Mouse (Mus musculus) embryonic facial prominence, embryonic 14.5 days (tissue): ENCODE data around the gene Ikzf1. TPM values are rescaled to one million over a fixed set of nuclear protein-coding genes. Genes with fewer than 3 reads are reported as not detected.

Experiments
- ATAC-seq: fragments of 200-750 bp; cut with Nextera tagmentation; 2 replicates; pipeline ENCODE4 v1.8.0; 2017; ENCODE audit warnings: low read depth, moderate number of reproducible peaks, moderate TSS enrichment
- DNase-seq: peaks from one replicate; pipeline ENCODE4 v3.0.0-alpha.2; 2015; ENCODE audit warnings: low spot score
- H3K27ac ChIP-seq: fragments of 300-500 bp; sonication (generic); replicated peaks from 2 replicates; pipeline ENCODE4 v1.5.1; 2014; ENCODE audit warnings: low read depth, mild to moderate bottlenecking, low read length, moderate library complexity
- H3K27me3 ChIP-seq: fragments of 300-500 bp; sonication (generic); replicated peaks from 2 replicates; pipeline ENCODE4 v1.6.1; 2014; ENCODE audit warnings: low read length; ENCODE audit not compliant: control insufficient read depth, insufficient read depth
- H3K36me3 ChIP-seq: fragments of 300-500 bp; sonication (generic); 2 replicates; pipeline ENCODE4 v1.6.1; 2014; ENCODE audit warnings: low read length, mixed read lengths; ENCODE audit not compliant: control insufficient read depth, insufficient read depth
- H3K4me1 ChIP-seq: fragments of 300-500 bp; sonication (generic); 2 replicates; pipeline ENCODE4 v1.6.1; 2014; ENCODE audit warnings: antibody characterized with exemption, low read length; ENCODE audit not compliant: control insufficient read depth, insufficient read depth
- H3K4me2 ChIP-seq: fragments of 300-500 bp; sonication (generic); 2 replicates; pipeline ENCODE4 v1.6.1; 2014; ENCODE audit warnings: low read depth, mild to moderate bottlenecking, low read length, moderate library complexity, mixed read lengths
- H3K4me3 ChIP-seq: fragments of 300-500 bp; sonication (generic); 2 replicates; pipeline ENCODE4 v1.5.1; 2014; ENCODE audit warnings: low read depth, mild to moderate bottlenecking, low read length
- H3K9ac ChIP-seq: fragments of 300-500 bp; sonication (generic); 2 replicates; pipeline ENCODE4 v1.6.1; 2014; ENCODE audit warnings: low read depth, mild to moderate bottlenecking, low read length, moderate library complexity, mixed read lengths
- H3K9me3 ChIP-seq: fragments of 300-500 bp; sonication (generic); 2 replicates; pipeline ENCODE4 v1.6.1; 2016; ENCODE audit warnings: low read length; ENCODE audit not compliant: control insufficient read depth
- WGBS: fragments of 180-500 bp; shearing (Covaris S2); extraction: QIAGEN DNeasy Blood & Tissue Kit; methylation state at CpG from one replicate; pipeline ENCODE4 v1.1.7; 2014; 5-methylcytosine and 5-hydroxymethylcytosine counted together
- polyA plus RNA-seq: library from polyadenylated mRNA; unstranded; fragments of >200 nt; fragmentation: Nextera tagmentation; extraction: Ambion mirVana; gene quantifications from 2 replicates; pipeline ENCODE4 v1.2.1, GENCODE M21; 2014

Ikzf1 gene
- polyA plus RNA-seq, 1 experiment from 2014 or later, result 4.7 TPM

- Histone ChIP-seq H3K9ac (no peak overlapping the region), H3K27ac (no peak overlapping the region), H3K4me1 (no peaks in the 10 kb centered on the region), H3K36me3 (no peaks in the 10 kb centered on the region), H3K9me3 (no peaks in the 10 kb centered on the region), H3K4me2 (no peak overlapping the region), H3K4me3 (no peak overlapping the region), H3K27me3 (peaks cover 3% of the 10 kb centered on the region; the same call in 1 of the 2 replicates)
- DNase-seq (no peak), ATAC-seq (no peak)
- 89% methylated on average over 3 of the region's 3 CpGs for WGBS
Observed at GRCm38 (mm10) chr11:11693446-11693845, 8.6 kb downstream of the Ikzf1 start.

DNA sequence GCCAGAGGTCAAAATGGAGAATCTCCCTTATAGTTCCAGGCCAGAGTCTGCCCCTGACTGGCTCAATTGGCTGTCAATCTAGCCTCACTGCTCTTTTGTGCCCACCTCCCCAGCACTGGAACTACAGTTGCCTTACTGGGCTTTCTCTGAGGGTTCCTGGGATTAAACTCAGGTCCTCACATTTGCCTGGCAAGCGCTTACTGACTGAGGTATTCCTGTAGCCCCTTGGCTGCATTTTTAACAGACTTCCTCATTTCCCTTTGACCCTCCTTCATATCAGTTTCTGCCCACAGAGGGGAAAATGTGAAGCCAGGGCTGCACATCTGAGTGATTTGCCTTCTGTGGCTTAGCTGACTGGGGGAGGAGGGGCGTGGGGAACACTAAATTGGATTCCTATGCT is 9.3 kb downstream of the Ikzf1 start:
- H3K27me3 ChIP-seq, result peaks cover 2% of the 10 kb centered on the region; the same call in 1 of the 2 replicates
- H3K36me3 ChIP-seq, result no peaks in the 10 kb centered on the region
- no peak overlapping the region for H3K4me2 ChIP-seq
- DNase-seq, result no peak
- ATAC-seq, result no peak
- H3K9ac ChIP-seq, result no peak overlapping the region
- no peaks in the 10 kb centered on the region for H3K4me1 ChIP-seq
- no peak overlapping the region for H3K4me3 ChIP-seq
- 70% methylated on average over 2 of the region's 2 CpGs for WGBS
- H3K27ac ChIP-seq, result no peak overlapping the region
- no peaks in the 10 kb centered on the region for H3K9me3 ChIP-seq

- H3K4me3 ChIP-seq, result no peak overlapping the region
- no peaks in the 10 kb centered on the region for H3K4me1 ChIP-seq
- 79% methylated on average over 6 of the region's 6 CpGs for WGBS
- H3K27ac ChIP-seq, result no peak overlapping the region
- H3K9me3 ChIP-seq, result no peaks in the 10 kb centered on the region
- H3K36me3 ChIP-seq, result no peaks in the 10 kb centered on the region
- H3K27me3 ChIP-seq, result peaks cover 2% of the 10 kb centered on the region; the same call in 1 of the 2 replicates
- H3K4me2 ChIP-seq, result no peak overlapping the region
- no peak overlapping the region for H3K9ac ChIP-seq
- ATAC-seq (no peak), DNase-seq (no peak)
Observed at GRCm38 (mm10) chr11:11694472-11695177, 9.8 kb downstream of the Ikzf1 start.

DNA sequence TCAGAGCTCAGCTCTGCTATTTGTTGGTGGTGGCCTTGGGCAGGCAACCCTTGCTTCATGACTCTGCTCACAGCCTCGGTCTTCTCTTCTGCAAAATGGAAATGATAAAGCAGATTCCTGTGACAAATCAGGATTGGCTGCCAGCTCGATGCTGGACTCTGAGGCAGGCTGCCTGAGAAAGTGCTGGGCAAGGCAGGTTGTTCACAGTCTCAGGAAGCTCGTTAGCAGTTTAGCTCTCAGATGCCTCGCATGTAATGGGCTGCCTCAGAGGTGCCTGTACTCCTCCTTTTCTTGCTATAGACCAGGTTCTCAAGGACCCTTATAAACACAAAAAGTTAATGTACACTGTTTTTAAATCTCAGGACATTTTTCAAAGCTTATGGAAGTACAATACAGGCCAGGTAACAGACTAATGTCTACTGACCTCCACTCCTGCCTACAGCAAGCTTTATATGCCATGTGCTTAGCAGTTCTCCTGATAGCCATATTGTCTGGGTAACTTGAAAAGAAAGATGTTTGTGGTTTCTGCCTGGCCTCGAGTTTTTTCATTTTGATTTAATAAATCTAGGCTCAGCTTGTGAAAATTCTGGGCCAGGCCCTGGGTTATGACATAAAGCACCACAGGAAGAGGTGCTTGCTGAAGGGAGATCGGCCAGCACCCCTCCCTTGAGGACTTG is 10.5 kb downstream of the Ikzf1 start:
- H3K36me3 ChIP-seq, result no peaks in the 10 kb centered on the region
- H3K4me2 ChIP-seq, result no peak overlapping the region
- no peak overlapping the region for H3K9ac ChIP-seq
- H3K27ac ChIP-seq, result no peak overlapping the region
- H3K4me3 ChIP-seq, result no peak overlapping the region
- H3K4me1 ChIP-seq, result no peaks in the 10 kb centered on the region
- no peak for DNase-seq
- no peak for ATAC-seq
- WGBS, result 64% methylated on average over 6 of the region's 6 CpGs
- H3K27me3 ChIP-seq, result peaks cover under 1% of the 10 kb centered on the region; the same call in 1 of the 2 replicates
- H3K9me3 ChIP-seq, result no peaks in the 10 kb centered on the region

DNA sequence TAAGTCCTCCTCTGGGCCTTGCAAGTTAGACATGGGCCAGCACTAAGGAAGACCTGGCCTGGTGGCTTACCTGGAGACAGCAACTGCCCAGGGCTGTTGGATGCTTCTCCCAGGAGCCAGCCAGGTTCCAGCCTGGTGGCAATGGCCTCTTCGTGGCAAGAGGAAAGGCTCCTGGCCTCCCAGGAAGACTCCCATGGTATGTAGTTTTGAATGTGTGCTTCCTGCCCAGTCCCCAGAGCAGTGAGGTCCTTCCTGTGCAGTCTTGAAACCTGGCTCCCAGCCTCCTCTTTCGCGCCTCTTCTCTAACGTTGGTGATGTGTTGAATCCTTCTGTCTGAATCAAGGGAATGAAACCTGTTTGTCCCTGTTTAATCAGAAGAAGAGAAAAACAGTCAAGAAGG is 11.1 kb downstream of the Ikzf1 start:
- ATAC-seq (no peak), DNase-seq (no peak)
- no peak overlapping the region for H3K4me2 ChIP-seq
- no peaks in the 10 kb centered on the region for H3K4me1 ChIP-seq
- no peak overlapping the region for H3K27ac ChIP-seq
- WGBS, result 80% methylated on average over 4 of the region's 4 CpGs
- no peaks in the 10 kb centered on the region for H3K9me3 ChIP-seq
- no peaks in the 10 kb centered on the region for H3K36me3 ChIP-seq
- no peaks in the 10 kb centered on the region for H3K27me3 ChIP-seq
- no peak overlapping the region for H3K9ac ChIP-seq
- H3K4me3 ChIP-seq, result no peak overlapping the region

GRCm38 (mm10) chr11:11696814-11697213 is 12.0 kb downstream of the Ikzf1 start:
- 71% methylated on average over 3 of the region's 3 CpGs for WGBS
- Histone ChIP-seq H3K4me2 (no peak overlapping the region), H3K4me3 (no peak overlapping the region), H3K36me3 (no peaks in the 10 kb centered on the region), H3K4me1 (no peaks in the 10 kb centered on the region), H3K27me3 (no peaks in the 10 kb centered on the region), H3K9me3 (no peaks in the 10 kb centered on the region), H3K9ac (no peak overlapping the region), H3K27ac (no peak overlapping the region)
- DNase-seq (no peak), ATAC-seq (no peak)

DNA sequence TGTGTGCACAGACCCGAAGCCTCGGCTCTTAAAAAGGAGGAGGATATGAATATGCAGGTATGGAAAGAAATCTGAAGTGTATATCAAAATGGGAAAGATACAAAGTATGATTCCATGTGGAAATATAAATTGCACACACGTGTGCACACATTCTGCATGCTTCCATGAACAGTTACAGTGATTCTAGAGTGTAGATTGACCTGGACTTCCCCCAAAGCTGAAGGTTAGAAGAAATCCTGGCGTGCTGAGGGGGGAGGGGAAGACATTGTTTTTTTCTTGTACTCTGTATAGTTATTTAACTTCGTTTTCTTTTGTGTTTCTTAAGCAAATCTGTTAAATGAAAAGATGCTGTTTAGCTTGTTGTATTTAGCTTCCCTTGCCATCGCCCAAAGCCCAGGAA is 16.6 kb downstream of the Ikzf1 start:
- Histone ChIP-seq H3K27ac (no peak overlapping the region), H3K9me3 (no peaks in the 10 kb centered on the region), H3K9ac (no peak overlapping the region), H3K27me3 (no peaks in the 10 kb centered on the region), H3K4me3 (no peak overlapping the region), H3K4me1 (no peaks in the 10 kb centered on the region), H3K4me2 (no peak overlapping the region), H3K36me3 (no peaks in the 10 kb centered on the region)
- WGBS, result 60% methylated on average over 6 of the region's 6 CpGs
- DNase-seq, result no peak
- ATAC-seq, result no peak

GRCm38 (mm10) chr11:11703776-11704175 is 19.0 kb downstream of the Ikzf1 start:
- DNase-seq (no peak), ATAC-seq (no peak)
- no peaks in the 10 kb centered on the region for H3K9me3 ChIP-seq
- no peaks in the 10 kb centered on the region for H3K4me1 ChIP-seq
- no peaks in the 10 kb centered on the region for H3K36me3 ChIP-seq
- H3K27me3 ChIP-seq, result no peaks in the 10 kb centered on the region
- no peak overlapping the region for H3K4me3 ChIP-seq
- no peak overlapping the region for H3K27ac ChIP-seq
- no peak overlapping the region for H3K9ac ChIP-seq
- H3K4me2 ChIP-seq, result no peak overlapping the region
